Mouse (Mus musculus): Measurements from ENCODE around the gene Tbc1d7. TPM values are rescaled to one million over a fixed set of nuclear protein-coding genes. Genes with fewer than 3 reads are reported as not detected.
A peak's percentile ranks its signal among the peaks of the same experiment; 100 is the strongest.

Gene Tbc1d7
- polyA plus RNA-seq, 1 experiment from 2014 or later: 91.4 TPM

GRCm38 (mm10) chr13:43132859-43133258 lies 38.4 kb downstream of the Tbc1d7 start:
- WGBS: 78% methylated on average over 9 of the region's 9 CpGs
- no peaks in the 10 kb centered on the region for H3K4me1 ChIP-seq (replicated peaks; ENCODE audit: control insufficient read depth, insufficient read depth, low read length)
- H3K9ac ChIP-seq: no peak overlapping the region
- no peak overlapping the region for H3K27ac ChIP-seq
- no peak for DNase-seq (ENCODE audit: low spot score)
- H3K27me3 ChIP-seq (ENCODE audit: control insufficient read depth, insufficient read depth, low read length): no peaks in the 10 kb centered on the region
- ATAC-seq (ENCODE audit: low FRiP score): no peak
- H3K4me3 ChIP-seq (replicated peaks; ENCODE audit: low read length): no peak overlapping the region
- H3K36me3 ChIP-seq (replicated peaks; ENCODE audit: control insufficient read depth, insufficient read depth): peaks cover 14% of the 10 kb centered on the region
- no peak overlapping the region for H3K4me2 ChIP-seq (replicated peaks)
- H3K9me3 ChIP-seq (ENCODE audit: control insufficient read depth, low read length): no peaks in the 10 kb centered on the region

DNA sequence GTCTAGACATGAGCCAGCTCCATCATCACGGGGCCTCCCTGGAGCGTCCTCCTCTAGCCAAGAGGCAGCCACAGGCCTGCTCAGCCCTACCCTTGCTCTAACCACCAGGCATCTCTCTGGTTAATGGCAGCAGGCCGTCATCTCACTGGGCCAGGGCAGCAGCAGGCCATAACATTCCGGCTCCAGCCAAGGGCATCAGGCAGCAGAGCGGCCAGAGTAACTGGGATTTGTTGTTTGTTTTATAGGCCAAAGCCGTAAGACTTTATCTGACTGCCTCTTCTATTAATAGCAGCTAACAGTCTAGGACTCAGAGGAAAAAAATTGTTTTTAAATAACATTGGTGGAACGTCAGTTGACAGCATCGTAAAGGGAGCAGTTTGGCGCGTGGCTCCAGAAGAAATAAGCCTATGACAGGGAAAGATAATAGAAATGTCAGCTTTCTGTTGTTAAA lies 39.5 kb downstream of the Tbc1d7 start:
- Histone ChIP-seq H3K9ac (no peak overlapping the region), H3K4me2 (replicated peaks) (no peak overlapping the region), H3K36me3 (replicated peaks; ENCODE audit: control insufficient read depth, insufficient read depth) (peaks cover 14% of the 10 kb centered on the region), H3K9me3 (ENCODE audit: control insufficient read depth, low read length) (no peaks in the 10 kb centered on the region), H3K4me1 (replicated peaks; ENCODE audit: control insufficient read depth, insufficient read depth, low read length) (no peaks in the 10 kb centered on the region), H3K27me3 (ENCODE audit: control insufficient read depth, insufficient read depth, low read length) (no peaks in the 10 kb centered on the region), H3K4me3 (replicated peaks; ENCODE audit: low read length) (no peak overlapping the region), H3K27ac (no peak overlapping the region)
- WGBS: 78% methylated on average over 10 of the region's 10 CpGs
- no peak for ATAC-seq (ENCODE audit: low FRiP score)
- DNase-seq (ENCODE audit: low spot score): no peak

GRCm38 (mm10) chr13:43130161-43130560 lies 41.1 kb downstream of the Tbc1d7 start:
- no peak for ATAC-seq (ENCODE audit: low FRiP score)
- Histone ChIP-seq H3K27ac (no peak overlapping the region), H3K4me3 (replicated peaks; ENCODE audit: low read length) (no peak overlapping the region), H3K9me3 (ENCODE audit: control insufficient read depth, low read length) (no peaks in the 10 kb centered on the region), H3K36me3 (replicated peaks; ENCODE audit: control insufficient read depth, insufficient read depth) (peaks cover 14% of the 10 kb centered on the region), H3K4me1 (replicated peaks; ENCODE audit: control insufficient read depth, insufficient read depth, low read length) (no peaks in the 10 kb centered on the region), H3K9ac (no peak overlapping the region), H3K4me2 (replicated peaks) (no peak overlapping the region), H3K27me3 (ENCODE audit: control insufficient read depth, insufficient read depth, low read length) (no peaks in the 10 kb centered on the region)
- WGBS: 83% methylated on average over 6 of the region's 6 CpGs
- DNase-seq (ENCODE audit: low spot score): no peak

- H3K36me3 ChIP-seq (replicated peaks; ENCODE audit: control insufficient read depth, insufficient read depth): no peaks in the 10 kb centered on the region
- no peak overlapping the region for H3K4me3 ChIP-seq (replicated peaks; ENCODE audit: low read length)
- no peak for DNase-seq (ENCODE audit: low spot score)
- H3K27ac ChIP-seq: no peak overlapping the region
- no peak overlapping the region for H3K9ac ChIP-seq
- H3K9me3 ChIP-seq (ENCODE audit: control insufficient read depth, low read length): no peaks in the 10 kb centered on the region
- H3K4me1 ChIP-seq (replicated peaks; ENCODE audit: control insufficient read depth, insufficient read depth, low read length): peaks cover 5% of the 10 kb centered on the region; the same call in 1 of the 2 replicates
- no peak overlapping the region for H3K4me2 ChIP-seq (replicated peaks)
- ATAC-seq (ENCODE audit: low FRiP score): no peak
- WGBS: 63% methylated on average over 3 of the region's 4 CpGs
- H3K27me3 ChIP-seq (ENCODE audit: control insufficient read depth, insufficient read depth, low read length): no peaks in the 10 kb centered on the region
Observed at GRCm38 (mm10) chr13:43124683-43125074, 46.6 kb downstream of the Tbc1d7 start.

DNA sequence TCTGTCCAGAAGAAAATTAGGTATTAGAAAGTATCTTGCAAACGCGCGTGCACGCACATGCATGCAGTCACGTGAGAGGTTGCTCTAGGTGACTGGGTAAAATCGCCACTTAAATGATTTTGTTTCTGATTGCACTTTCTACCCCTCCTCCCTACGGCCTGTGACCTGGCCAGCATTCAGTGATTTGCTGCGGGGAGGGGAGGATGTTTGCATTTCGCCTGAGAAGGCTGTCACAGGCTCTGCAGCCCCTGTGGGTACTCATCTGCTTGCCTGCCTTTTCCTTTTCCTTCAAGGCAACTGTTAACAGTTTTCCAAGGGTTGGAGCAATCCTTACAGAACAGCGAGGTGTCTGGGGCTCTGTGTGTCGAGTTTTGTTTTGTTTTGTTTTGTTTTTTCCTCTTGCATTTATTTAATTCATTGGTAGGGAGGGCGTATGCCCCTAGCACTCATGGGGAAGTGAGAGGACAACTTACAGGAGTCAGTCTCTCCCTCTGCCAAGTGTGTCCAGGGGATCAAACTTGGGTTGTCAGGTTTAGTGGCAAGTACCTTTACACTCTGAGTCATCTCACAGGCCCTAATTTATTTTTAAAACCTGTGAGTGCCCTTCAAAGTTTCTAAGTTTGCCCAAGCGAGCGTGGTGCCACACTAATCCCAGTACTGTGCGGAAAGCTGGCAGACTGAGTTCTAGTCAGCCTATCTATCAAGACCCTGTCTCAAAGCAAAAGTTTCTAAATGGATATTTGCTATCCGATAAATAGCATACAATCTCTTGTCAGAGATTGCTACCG lies 47.2 kb downstream of the Tbc1d7 start:
- H3K27me3 ChIP-seq (ENCODE audit: control insufficient read depth, insufficient read depth, low read length): no peaks in the 10 kb centered on the region
- peaks cover 5% of the 10 kb centered on the region; the same call in 1 of the 2 replicates for H3K4me1 ChIP-seq (replicated peaks; ENCODE audit: control insufficient read depth, insufficient read depth, low read length)
- no peak overlapping the region for H3K9ac ChIP-seq
- H3K9me3 ChIP-seq (ENCODE audit: control insufficient read depth, low read length): no peaks in the 10 kb centered on the region
- DNase-seq (ENCODE audit: low spot score): no peak
- 53% methylated on average over 17 of the region's 17 CpGs for WGBS
- no peak overlapping the region for H3K4me3 ChIP-seq (replicated peaks; ENCODE audit: low read length)
- no peak overlapping the region for H3K27ac ChIP-seq
- no peak for ATAC-seq (ENCODE audit: low FRiP score)
- no peak overlapping the region; the same call in 1 of the 2 replicates for H3K4me2 ChIP-seq (replicated peaks)
- H3K36me3 ChIP-seq (replicated peaks; ENCODE audit: control insufficient read depth, insufficient read depth): no peaks in the 10 kb centered on the region

GRCm38 (mm10) chr13:43122306-43123070 lies 48.8 kb downstream of the Tbc1d7 start:
- 62% methylated on average over 16 of the region's 16 CpGs for WGBS
- H3K36me3 ChIP-seq (replicated peaks; ENCODE audit: control insufficient read depth, insufficient read depth): no peaks in the 10 kb centered on the region
- no peaks in the 10 kb centered on the region for H3K27me3 ChIP-seq (ENCODE audit: control insufficient read depth, insufficient read depth, low read length)
- no peak overlapping the region for H3K27ac ChIP-seq
- peaks cover 5% of the 10 kb centered on the region; the same call in 1 of the 2 replicates for H3K4me1 ChIP-seq (replicated peaks; ENCODE audit: control insufficient read depth, insufficient read depth, low read length)
- H3K4me2 ChIP-seq (replicated peaks): no peak overlapping the region
- DNase-seq (ENCODE audit: low spot score) (no peak), ATAC-seq (ENCODE audit: low FRiP score) (no peak)
- H3K4me3 ChIP-seq (replicated peaks; ENCODE audit: low read length): no peak overlapping the region
- no peak overlapping the region for H3K9ac ChIP-seq
- H3K9me3 ChIP-seq (ENCODE audit: control insufficient read depth, low read length): no peaks in the 10 kb centered on the region

GRCm38 (mm10) chr13:43113141-43113540 lies 58.2 kb downstream of the Tbc1d7 start:
- no peak overlapping the region for H3K9ac ChIP-seq
- DNase-seq (ENCODE audit: low spot score): no peak
- no peak overlapping the region for H3K27ac ChIP-seq
- WGBS: 95% methylated on average over 3 of the region's 3 CpGs
- H3K4me2 ChIP-seq (replicated peaks): no peak overlapping the region
- no peaks in the 10 kb centered on the region for H3K9me3 ChIP-seq (ENCODE audit: control insufficient read depth, low read length)
- H3K4me3 ChIP-seq (replicated peaks; ENCODE audit: low read length): no peak overlapping the region
- H3K27me3 ChIP-seq (ENCODE audit: control insufficient read depth, insufficient read depth, low read length): no peaks in the 10 kb centered on the region
- H3K36me3 ChIP-seq (replicated peaks; ENCODE audit: control insufficient read depth, insufficient read depth): no peaks in the 10 kb centered on the region
- no peak for ATAC-seq (ENCODE audit: low FRiP score)
- no peaks in the 10 kb centered on the region for H3K4me1 ChIP-seq (replicated peaks; ENCODE audit: control insufficient read depth, insufficient read depth, low read length)

- H3K27me3 ChIP-seq (ENCODE audit: control insufficient read depth, insufficient read depth, low read length): no peaks in the 10 kb centered on the region
- H3K4me1 ChIP-seq (replicated peaks; ENCODE audit: control insufficient read depth, insufficient read depth, low read length): no peaks in the 10 kb centered on the region
- no peak overlapping the region for H3K4me2 ChIP-seq (replicated peaks)
- no peak overlapping the region for H3K9ac ChIP-seq
- 83% methylated on average over 3 of the region's 3 CpGs for WGBS
- H3K27ac ChIP-seq: no peak overlapping the region
- ATAC-seq (ENCODE audit: low FRiP score) (no peak), DNase-seq (ENCODE audit: low spot score) (no peak)
- no peak overlapping the region for H3K4me3 ChIP-seq (replicated peaks; ENCODE audit: low read length)
- no peaks in the 10 kb centered on the region for H3K9me3 ChIP-seq (ENCODE audit: control insufficient read depth, low read length)
- no peaks in the 10 kb centered on the region for H3K36me3 ChIP-seq (replicated peaks; ENCODE audit: control insufficient read depth, insufficient read depth)
Observed at GRCm38 (mm10) chr13:43112707-43113106, 58.6 kb downstream of the Tbc1d7 start.

- Histone ChIP-seq H3K4me1 (replicated peaks; ENCODE audit: control insufficient read depth, insufficient read depth, low read length) (no peaks in the 10 kb centered on the region), H3K9me3 (ENCODE audit: control insufficient read depth, low read length) (no peaks in the 10 kb centered on the region), H3K36me3 (replicated peaks; ENCODE audit: control insufficient read depth, insufficient read depth) (no peaks in the 10 kb centered on the region), H3K4me3 (replicated peaks; ENCODE audit: low read length) (no peak overlapping the region), H3K4me2 (replicated peaks) (no peak overlapping the region), H3K9ac (no peak overlapping the region), H3K27ac (no peak overlapping the region), H3K27me3 (ENCODE audit: control insufficient read depth, insufficient read depth, low read length) (no peaks in the 10 kb centered on the region)
- WGBS: 66% methylated on average over 7 of the region's 7 CpGs
- DNase-seq (ENCODE audit: low spot score): peak; percentile 53
- ATAC-seq (ENCODE audit: low FRiP score): 0 out of 2 replicates have a peak, but pooled peaks have one; percentile 27
Observed at GRCm38 (mm10) chr13:43112280-43112679, 59.0 kb downstream of the Tbc1d7 start.

Measured in hindbrain, embryonic 14.5 days (tissue).